Mouse (Mus musculus): ENCODE data around the gene Nfkb1. TPM values are rescaled to one million over a fixed set of nuclear protein-coding genes. Genes with fewer than 3 reads are reported as not detected.

Gene Nfkb1
- total and polyA plus RNA-seq, 3 experiments, result 44.8 to 93.6 (median 59.9) TPM

- TF ChIP-seq MYC (IDR thresholded peaks at IDR 0.05; ENCODE audit: low read depth, low read length) (no peak), EP300 (IDR thresholded peaks at IDR 0.05; ENCODE audit: low read depth in 1 of 2, low read length in 2 of 2) (no peak), ZC3H11A (IDR thresholded peaks at IDR 0.05; ENCODE audit: low read depth, low read length) (peak; percentile 39), TBP (IDR thresholded peaks at IDR 0.05; ENCODE audit: low read depth, low read length) (no peak), ZKSCAN1 (IDR thresholded peaks at IDR 0.05; ENCODE audit: low read depth, low read length) (no peak)
Observed at GRCm38 (mm10) chr3:135631096-135631457, 60.3 kb downstream of the Nfkb1 start (continued).

- peaks cover 13 to 30% of the 10 kb centered on the region in 2 experiments for H3K4me1 ChIP-seq (ENCODE audit: control insufficient read depth in 1 of 2, insufficient read depth in 2 of 2, low read length in 2 of 2)
- H3K27ac ChIP-seq (ENCODE audit: control insufficient read depth, low read depth, low read length), result no peak overlapping the region
- H3K36me3 ChIP-seq (ENCODE audit: control insufficient read depth in 1 of 2, insufficient read depth in 2 of 2, low read length in 2 of 2), result peaks cover 0 to 24% of the 10 kb centered on the region in 2 experiments; a peak in 2 of 4 replicates
- no peaks in the 10 kb centered on the region for H3K9me3 ChIP-seq (replicated peaks; ENCODE audit: insufficient read depth, low read length)
- no peak overlapping the region for H3K4me3 ChIP-seq (ENCODE audit: control insufficient read depth in 1 of 2, insufficient read depth in 1 of 2, low read depth in 2 of 2, low read length in 2 of 2)
- DNase-seq (ENCODE audit: low read depth, low spot score), result no peak
- H3K27me3 ChIP-seq (ENCODE audit: control insufficient read depth in 1 of 2, insufficient read depth in 2 of 2, low read length in 2 of 2), result no peaks in the 10 kb centered on the region
- no peak for TF ChIP-seq POLR2A (IDR thresholded peaks at IDR 0.05; ENCODE audit: control insufficient read depth in 1 of 2, insufficient read depth in 1 of 2, low read depth in 1 of 2, low read length in 2 of 2, poor library complexity in 1 of 2)
- TF ChIP-seq E2F4 (IDR thresholded peaks at IDR 0.05; ENCODE audit: borderline replicate concordance, low read depth, low read length), result no peak
- TF ChIP-seq EP300 (IDR thresholded peaks at IDR 0.05; ENCODE audit: low read depth in 1 of 2, low read length in 2 of 2), result no peak
- no peak for TF ChIP-seq BHLHE40 (IDR thresholded peaks at IDR 0.05; ENCODE audit: borderline replicate concordance, low read depth, low read length)
- TF ChIP-seq UBTF (IDR thresholded peaks at IDR 0.05; ENCODE audit: borderline replicate concordance, insufficient read depth, low read depth, low read length), result no peak
- TF ChIP-seq TCF12 (IDR thresholded peaks at IDR 0.05; ENCODE audit: low read depth, low read length), result no peak
- no peak for TF ChIP-seq ZC3H11A (IDR thresholded peaks at IDR 0.05; ENCODE audit: low read depth, low read length)
- no peak for TF ChIP-seq MAZ (IDR thresholded peaks at IDR 0.05; ENCODE audit: low read depth, low read length)
- no peak for TF ChIP-seq ZKSCAN1 (IDR thresholded peaks at IDR 0.05; ENCODE audit: low read depth, low read length)
- no peak for TF ChIP-seq MAX (IDR thresholded peaks at IDR 0.05; ENCODE audit: low read length)
- no peak for TF ChIP-seq JUND (IDR thresholded peaks at IDR 0.05; ENCODE audit: low read depth, low read length)
- TF ChIP-seq ZMIZ1 (IDR thresholded peaks at IDR 0.05; ENCODE audit: low read depth, low read length), result no peak
- TF ChIP-seq RCOR1 (IDR thresholded peaks at IDR 0.05; ENCODE audit: low read depth, low read length), result no peak
- H3K79me2 ChIP-seq (ENCODE audit: control insufficient read depth, insufficient read depth, low read length, poor library complexity), result no peaks in the 10 kb centered on the region
- no peak overlapping the region for H3K9ac ChIP-seq (ENCODE audit: control insufficient read depth, low read depth, low read length, poor library complexity, severe bottlenecking)
Observed at GRCm38 (mm10) chr3:135630430-135631095, 60.8 kb downstream of the Nfkb1 start.

GRCm38 (mm10) chr3:135629830-135630355 lies 61.5 kb downstream of the Nfkb1 start:
- Histone ChIP-seq H3K4me3 (ENCODE audit: control insufficient read depth in 1 of 2, insufficient read depth in 1 of 2, low read depth in 2 of 2, low read length in 2 of 2) (no peak overlapping the region), H3K9me3 (replicated peaks; ENCODE audit: insufficient read depth, low read length) (no peaks in the 10 kb centered on the region), H3K4me1 (ENCODE audit: control insufficient read depth in 1 of 2, insufficient read depth in 2 of 2, low read length in 2 of 2) (peaks cover 9 to 23% of the 10 kb centered on the region in 2 experiments), H3K27ac (ENCODE audit: control insufficient read depth, low read depth, low read length) (no peak overlapping the region), H3K79me2 (ENCODE audit: control insufficient read depth, insufficient read depth, low read length, poor library complexity) (no peaks in the 10 kb centered on the region), H3K27me3 (ENCODE audit: control insufficient read depth in 1 of 2, insufficient read depth in 2 of 2, low read length in 2 of 2) (no peaks in the 10 kb centered on the region), H3K36me3 (ENCODE audit: control insufficient read depth in 1 of 2, insufficient read depth in 2 of 2, low read length in 2 of 2) (peaks cover 0 to 18% of the 10 kb centered on the region in 2 experiments; a peak in 2 of 4 replicates), H3K9ac (ENCODE audit: control insufficient read depth, low read depth, low read length, poor library complexity, severe bottlenecking) (no peak overlapping the region)
- no peak for DNase-seq (ENCODE audit: low read depth, low spot score)
- no peak for TF ChIP-seq SIN3A (IDR thresholded peaks at IDR 0.05; ENCODE audit: low read length)
- TF ChIP-seq ELF1 (IDR thresholded peaks at IDR 0.05; ENCODE audit: low read depth, low read length), result no peak
- no peak for TF ChIP-seq ZC3H11A (IDR thresholded peaks at IDR 0.05; ENCODE audit: low read depth, low read length)
- no peak for TF ChIP-seq TCF12 (IDR thresholded peaks at IDR 0.05; ENCODE audit: low read depth, low read length)
- TF ChIP-seq USF1 (IDR thresholded peaks at IDR 0.05; ENCODE audit: low read depth, low read length), result no peak
- TF ChIP-seq ZNF384 (IDR thresholded peaks at IDR 0.05; ENCODE audit: low read depth, low read length), result peak; percentile 22; the same call in 1 of the 2 replicates

Data from MEL (cell line).